Mouse (Mus musculus) testis, postnatal 10 days (tissue): Measurements from ENCODE around the gene Wnt9b.
"Not testable (repeated sequence)": the region's sequence is repeated elsewhere in the genome, so short reads cannot be mapped to it uniquely, and the experiment has no call there.

Experiments used
- DNase-seq: peaks from one replicate; pipeline ENCODE4 v3.0.0; 2021; ENCODE audit warnings: low spot score

Wnt9b gene

GRCm38 (mm10) chr11:103749306-103750089 is at the start of gene Wnt9b:
Gene Wnt9b (minus strand): TSS chr11:103749821.
- no peak for DNase-seq

GRCm38 (mm10) chr11:103789951-103790350 is 40.3 kb upstream of the Wnt9b start:
- no peak for DNase-seq

- no peak for DNase-seq
These were observed 30.5 kb upstream of the Wnt9b start for GRCm38 (mm10) chr11:103780152-103780551.

- no peak for DNase-seq
These were observed 24.6 kb upstream of the Wnt9b start for GRCm38 (mm10) chr11:103774228-103774530.

GRCm38 (mm10) chr11:103773387-103774227 is 24.0 kb upstream of the Wnt9b start, which contains the start of gene Wnt3:
Gene Wnt3 (plus strand): TSS chr11:103774150.
- DNase-seq, result no peak

GRCm38 (mm10) chr11:103772505-103773386 is 23.1 kb upstream of the Wnt9b start:
- DNase-seq, result no peak

GRCm38 (mm10) chr11:103771160-103771817 is 21.7 kb upstream of the Wnt9b start:
- no peak for DNase-seq

- DNase-seq, result no peak
These were observed 16.0 kb upstream of the Wnt9b start for GRCm38 (mm10) chr11:103765556-103766011.

GRCm38 (mm10) chr11:103764601-103765000 is 15.0 kb upstream of the Wnt9b start:
- DNase-seq, result no peak

GRCm38 (mm10) chr11:103763410-103764163 is 14.0 kb upstream of the Wnt9b start:
- no peak for DNase-seq

GRCm38 (mm10) chr11:103760891-103761290 is 11.3 kb upstream of the Wnt9b start:
- DNase-seq, result not testable (repeated sequence)

GRCm38 (mm10) chr11:103760101-103760500 is 10.5 kb upstream of the Wnt9b start:
- DNase-seq, result no peak

- peak; percentile 93 for DNase-seq
These were observed 9.1 kb upstream of the Wnt9b start for GRCm38 (mm10) chr11:103758706-103759105.

GRCm38 (mm10) chr11:103758054-103758453 is 8.4 kb upstream of the Wnt9b start:
- no peak for DNase-seq

- DNase-seq, result no peak
These were observed 991 bp upstream of the Wnt9b start for GRCm38 (mm10) chr11:103750612-103751011.

GRCm38 (mm10) chr11:103735046-103735781 is 14.4 kb downstream of the Wnt9b start:
- no peak for DNase-seq

- DNase-seq, result no peak
These were observed 15.1 kb downstream of the Wnt9b start for GRCm38 (mm10) chr11:103734411-103735045.

- DNase-seq, result no peak
These were observed 15.7 kb downstream of the Wnt9b start for GRCm38 (mm10) chr11:103733961-103734360.

- DNase-seq, result no peak
These were observed 16.6 kb downstream of the Wnt9b start for GRCm38 (mm10) chr11:103733069-103733468.

- DNase-seq, result no peak
These were observed 17.3 kb downstream of the Wnt9b start for GRCm38 (mm10) chr11:103732306-103732705.
